Mouse (Mus musculus) bone marrow macrophage, adult 2 months (primary cell): ENCODE results near the gene Cdyl. TPM values are rescaled to one million over a fixed set of nuclear protein-coding genes. Genes with fewer than 3 reads are reported as not detected.

Experiments
- H3K27ac ChIP-seq: 2 replicates; pipeline ENCODE4 v1.5.1; 2012; ENCODE audit warnings: low read depth, low read length; ENCODE audit not compliant: insufficient read depth
- H3K4me1 ChIP-seq: 2 replicates; pipeline ENCODE4 v1.6.1; 2012; ENCODE audit warnings: low read length; ENCODE audit not compliant: control insufficient read depth, insufficient read depth
- H3K4me3 ChIP-seq: 2 replicates; pipeline ENCODE4 v1.5.1; 2012; ENCODE audit warnings: mild to moderate bottlenecking, low read length, moderate library complexity; ENCODE audit not compliant: insufficient read depth
- CTCF ChIP-seq: IDR thresholded peaks from 2 replicates; pipeline ENCODE4 v1.5.1; 2012; ENCODE audit warnings: low read depth, mild to moderate bottlenecking, low read length, moderate library complexity
- POLR2A ChIP-seq: IDR thresholded peaks from 2 replicates; pipeline ENCODE4 v1.6.1; 2012; ENCODE audit warnings: mild to moderate bottlenecking, low read depth, low read length, borderline replicate concordance
- polyA plus RNA-seq: library from polyadenylated mRNA; stranded (reverse); fragments of >200 nt; gene quantifications from 2 replicates; pipeline ENCODE4 v1.2.4, GENCODE M21; 2012; ENCODE audit not compliant: missing spikeins, insufficient read depth, insufficient read length

The Cdyl gene
- polyA plus RNA-seq, 1 experiment = 9.3 TPM

GRCm38 (mm10) chr13:35647132-35647823 lies 12.4 kb upstream of the Cdyl start:
- H3K4me3 ChIP-seq = no peak overlapping the region
- H3K27ac ChIP-seq = no peak overlapping the region
- peaks cover 9% of the 10 kb centered on the region for H3K4me1 ChIP-seq
- TF ChIP-seq CTCF = no peak
- no peak for TF ChIP-seq POLR2A

GRCm38 (mm10) chr13:35650284-35650872 lies 9.3 kb upstream of the Cdyl start:
- Histone ChIP-seq H3K4me1 (peaks cover 9% of the 10 kb centered on the region), H3K27ac (no peak overlapping the region), H3K4me3 (no peak overlapping the region)
- TF ChIP-seq POLR2A (no peak), CTCF (no peak)

GRCm38 (mm10) chr13:35652851-35653250 lies 6.8 kb upstream of the Cdyl start:
- TF ChIP-seq POLR2A (no peak), CTCF (no peak)
- Histone ChIP-seq H3K27ac (no peak overlapping the region), H3K4me3 (no peak overlapping the region), H3K4me1 (peaks cover 8% of the 10 kb centered on the region)

- TF ChIP-seq CTCF (no peak), POLR2A (no peak)
- no peak overlapping the region for H3K27ac ChIP-seq
- H3K4me3 ChIP-seq = no peak overlapping the region
- H3K4me1 ChIP-seq = peaks cover 4% of the 10 kb centered on the region; the same call in 1 of the 2 replicates
Measured at GRCm38 (mm10) chr13:35656853-35657252, 2.8 kb upstream of the Cdyl start.

GRCm38 (mm10) chr13:35665456-35665855 lies 5.8 kb downstream of the Cdyl start:
- no peak overlapping the region for H3K27ac ChIP-seq
- no peak for TF ChIP-seq POLR2A
- TF ChIP-seq CTCF = no peak
- peaks cover 27% of the 10 kb centered on the region for H3K4me1 ChIP-seq
- no peak overlapping the region for H3K4me3 ChIP-seq

GRCm38 (mm10) chr13:35669910-35670469 lies 10.4 kb downstream of the Cdyl start:
- Histone ChIP-seq H3K4me1 (peaks cover 22% of the 10 kb centered on the region), H3K27ac (no peak overlapping the region), H3K4me3 (no peak overlapping the region)
- TF ChIP-seq POLR2A (no peak), CTCF (no peak)

- no peak overlapping the region for H3K4me3 ChIP-seq
- no peak overlapping the region for H3K27ac ChIP-seq
- TF ChIP-seq POLR2A (no peak), CTCF (no peak)
- peaks cover 13% of the 10 kb centered on the region for H3K4me1 ChIP-seq
Measured at GRCm38 (mm10) chr13:35670875-35671274, 11.2 kb downstream of the Cdyl start.

GRCm38 (mm10) chr13:35676921-35677320 lies 17.3 kb downstream of the Cdyl start:
- no peaks in the 10 kb centered on the region for H3K4me1 ChIP-seq
- H3K27ac ChIP-seq = no peak overlapping the region
- no peak for TF ChIP-seq CTCF
- TF ChIP-seq POLR2A = no peak
- H3K4me3 ChIP-seq = no peak overlapping the region

GRCm38 (mm10) chr13:35677433-35678051 lies 17.9 kb downstream of the Cdyl start:
- no peaks in the 10 kb centered on the region for H3K4me1 ChIP-seq
- TF ChIP-seq POLR2A (no peak), CTCF (no peak)
- H3K27ac ChIP-seq = no peak overlapping the region
- no peak overlapping the region for H3K4me3 ChIP-seq

- no peaks in the 10 kb centered on the region for H3K4me1 ChIP-seq
- H3K27ac ChIP-seq = no peak overlapping the region
- TF ChIP-seq CTCF (no peak), POLR2A (no peak)
- no peak overlapping the region for H3K4me3 ChIP-seq
Measured at GRCm38 (mm10) chr13:35678691-35679090, 19.1 kb downstream of the Cdyl start.
